Mouse (Mus musculus): ENCODE results near the gene Ing5.
"Not testable (repeated sequence)": the region's sequence is repeated elsewhere in the genome, so short reads cannot be mapped to it uniquely, and the experiment has no call there.

GRCm38 (mm10) chr1:93855790-93856189 lies 52.0 kb downstream of the Ing5 start:
- TF ChIP-seq CTCF (conservative IDR thresholded peaks at IDR 0.05; ENCODE audit: insufficient read depth, insufficient read length, low read depth, low read length); POLR2A (IDR thresholded peaks at IDR 0.05; ENCODE audit: low read depth, low read length): not testable (repeated sequence)

Data from kidney, adult 2 months (tissue).